Mouse (Mus musculus): Measurements from ENCODE around the gene Ccl27a. TPM values are rescaled to one million over a fixed set of nuclear protein-coding genes. Genes with fewer than 3 reads are reported as not detected.

The Ccl27a gene
- polyA plus RNA-seq, 1 experiment from 2014 or later = 30.5 TPM

DNA sequence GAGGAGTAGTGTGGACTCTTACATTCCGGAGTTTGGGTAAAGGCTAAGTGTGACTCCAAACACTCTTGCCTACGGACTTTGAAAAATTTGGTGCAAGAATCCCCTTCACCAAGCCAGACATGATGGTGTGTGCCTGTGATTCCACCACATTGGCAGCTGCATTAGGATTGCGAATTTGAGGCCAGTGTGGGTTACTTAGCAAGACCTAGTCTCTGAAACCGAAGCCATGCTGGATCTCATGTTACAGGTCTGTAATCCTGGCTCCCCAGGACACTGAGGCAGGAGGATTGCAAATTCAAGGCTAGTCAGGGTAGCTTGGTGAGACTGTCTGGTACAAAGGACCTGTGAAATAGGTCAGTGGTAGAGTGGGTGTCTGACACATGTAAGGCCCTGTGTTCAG lies 15.3 kb downstream of the Ccl27a start:
- peaks cover 38% of the 10 kb centered on the region for H3K4me1 ChIP-seq (replicated peaks; ENCODE audit: control insufficient read depth, insufficient read depth, low read length)
- no peaks in the 10 kb centered on the region for H3K36me3 ChIP-seq (ENCODE audit: control insufficient read depth, insufficient read depth, low read length)
- no peaks in the 10 kb centered on the region for H3K27me3 ChIP-seq (ENCODE audit: control insufficient read depth, insufficient read depth, low read depth, low read length)
- H3K9ac ChIP-seq (ENCODE audit: low read length) = no peak overlapping the region
- H3K4me3 ChIP-seq (ENCODE audit: low read length) = no peak overlapping the region
- H3K4me2 ChIP-seq (ENCODE audit: low read depth, low read length) = no peak overlapping the region
- WGBS = 86% methylated on average over 4 of the region's 4 CpGs
- H3K27ac ChIP-seq (ENCODE audit: low read length) = no peak overlapping the region
- ATAC-seq (ENCODE audit: low read depth) = no peak
- no peaks in the 10 kb centered on the region for H3K9me3 ChIP-seq (ENCODE audit: control insufficient read depth, low read length)

DNA sequence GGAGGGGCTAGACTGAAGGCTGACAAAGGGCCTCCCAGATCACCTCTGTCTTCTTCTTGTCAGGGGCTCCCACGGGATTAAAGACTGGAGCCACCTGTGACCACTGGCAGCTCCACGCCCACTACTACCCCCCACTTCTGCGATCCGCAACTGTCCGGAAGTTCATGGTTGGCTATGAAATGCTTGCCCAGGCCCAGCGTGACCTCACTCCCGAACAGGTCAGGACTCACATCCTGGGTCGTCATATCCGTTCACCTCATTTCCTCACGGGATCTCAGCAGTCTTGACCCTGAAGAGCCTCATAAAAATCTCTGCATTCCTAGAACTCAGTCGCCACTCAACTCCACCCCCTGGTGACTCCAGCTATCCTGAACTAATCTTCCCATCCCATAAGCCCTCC lies 16.0 kb downstream of the Ccl27a start:
- no peaks in the 10 kb centered on the region for H3K27me3 ChIP-seq (ENCODE audit: control insufficient read depth, insufficient read depth, low read depth, low read length)
- H3K9ac ChIP-seq (ENCODE audit: low read length) = no peak overlapping the region
- no peak overlapping the region for H3K4me3 ChIP-seq (ENCODE audit: low read length)
- no peak overlapping the region for H3K27ac ChIP-seq (ENCODE audit: low read length)
- H3K9me3 ChIP-seq (ENCODE audit: control insufficient read depth, low read length) = no peaks in the 10 kb centered on the region
- peaks cover 38% of the 10 kb centered on the region for H3K4me1 ChIP-seq (replicated peaks; ENCODE audit: control insufficient read depth, insufficient read depth, low read length)
- no peak overlapping the region for H3K4me2 ChIP-seq (ENCODE audit: low read depth, low read length)
- H3K36me3 ChIP-seq (ENCODE audit: control insufficient read depth, insufficient read depth, low read length) = no peaks in the 10 kb centered on the region
- ATAC-seq (ENCODE audit: low read depth) = no peak
- WGBS = 78% methylated on average over 11 of the region's 11 CpGs

DNA sequence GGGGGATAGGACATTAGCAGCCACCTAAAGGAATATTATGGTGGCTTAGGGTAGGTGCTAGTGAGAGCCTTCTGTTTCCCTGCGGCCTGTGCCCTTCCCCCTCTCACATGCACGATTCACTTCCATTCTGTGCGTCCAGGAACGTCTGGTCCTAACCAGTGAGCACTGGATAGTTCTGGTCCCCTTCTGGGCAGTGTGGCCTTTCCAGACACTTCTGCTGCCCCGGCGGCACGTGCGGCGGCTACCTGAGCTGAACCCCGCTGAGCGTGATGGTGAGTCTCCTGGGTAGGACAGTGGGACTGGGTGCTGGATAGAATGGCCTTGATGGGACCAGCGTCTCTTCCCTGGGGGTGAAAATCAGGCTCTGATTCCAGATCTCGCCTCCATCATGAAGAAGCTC lies 16.7 kb downstream of the Ccl27a start:
- Histone ChIP-seq H3K4me2 (ENCODE audit: low read depth, low read length) (no peak overlapping the region), H3K9ac (ENCODE audit: low read length) (no peak overlapping the region), H3K9me3 (ENCODE audit: control insufficient read depth, low read length) (no peaks in the 10 kb centered on the region), H3K27me3 (ENCODE audit: control insufficient read depth, insufficient read depth, low read depth, low read length) (no peaks in the 10 kb centered on the region), H3K27ac (ENCODE audit: low read length) (no peak overlapping the region), H3K36me3 (ENCODE audit: control insufficient read depth, insufficient read depth, low read length) (no peaks in the 10 kb centered on the region), H3K4me1 (replicated peaks; ENCODE audit: control insufficient read depth, insufficient read depth, low read length) (peaks cover 33% of the 10 kb centered on the region), H3K4me3 (ENCODE audit: low read length) (no peak overlapping the region)
- 90% methylated on average over 13 of the region's 13 CpGs for WGBS
- no peak for ATAC-seq (ENCODE audit: low read depth)

DNA sequence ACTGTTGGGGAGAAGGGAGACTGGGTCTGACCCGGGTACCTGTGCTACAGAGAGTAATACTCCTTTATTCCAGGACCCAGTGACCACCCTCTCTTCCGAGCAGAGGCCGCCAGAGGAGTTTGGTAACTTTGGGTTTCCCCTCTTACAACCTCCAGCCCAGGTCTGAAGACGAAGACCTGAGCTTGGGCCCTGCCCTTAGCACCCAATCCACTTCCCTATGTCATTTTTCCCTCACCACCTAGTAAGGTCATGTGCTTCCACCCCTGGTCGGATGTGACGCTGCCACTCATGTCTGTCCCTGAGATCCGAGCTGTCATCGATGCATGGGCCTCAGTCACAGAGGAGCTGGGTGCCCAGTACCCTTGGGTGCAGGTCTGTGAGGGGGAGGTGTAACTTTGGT lies 17.6 kb downstream of the Ccl27a start:
- Histone ChIP-seq H3K36me3 (ENCODE audit: control insufficient read depth, insufficient read depth, low read length) (no peaks in the 10 kb centered on the region), H3K4me1 (replicated peaks; ENCODE audit: control insufficient read depth, insufficient read depth, low read length) (peaks cover 26% of the 10 kb centered on the region), H3K27me3 (ENCODE audit: control insufficient read depth, insufficient read depth, low read depth, low read length) (no peaks in the 10 kb centered on the region), H3K4me3 (ENCODE audit: low read length) (peak overlapping the region; percentile 79), H3K9ac (ENCODE audit: low read length) (peak overlapping the region; percentile 86), H3K27ac (ENCODE audit: low read length) (peak overlapping the region; percentile 95; the same call in 1 of the 2 replicates), H3K9me3 (ENCODE audit: control insufficient read depth, low read length) (no peaks in the 10 kb centered on the region), H3K4me2 (ENCODE audit: low read depth, low read length) (peak overlapping the region; percentile 93)
- no peak for ATAC-seq (ENCODE audit: low read depth)
- 70% methylated on average over 8 of the region's 8 CpGs for WGBS

DNA sequence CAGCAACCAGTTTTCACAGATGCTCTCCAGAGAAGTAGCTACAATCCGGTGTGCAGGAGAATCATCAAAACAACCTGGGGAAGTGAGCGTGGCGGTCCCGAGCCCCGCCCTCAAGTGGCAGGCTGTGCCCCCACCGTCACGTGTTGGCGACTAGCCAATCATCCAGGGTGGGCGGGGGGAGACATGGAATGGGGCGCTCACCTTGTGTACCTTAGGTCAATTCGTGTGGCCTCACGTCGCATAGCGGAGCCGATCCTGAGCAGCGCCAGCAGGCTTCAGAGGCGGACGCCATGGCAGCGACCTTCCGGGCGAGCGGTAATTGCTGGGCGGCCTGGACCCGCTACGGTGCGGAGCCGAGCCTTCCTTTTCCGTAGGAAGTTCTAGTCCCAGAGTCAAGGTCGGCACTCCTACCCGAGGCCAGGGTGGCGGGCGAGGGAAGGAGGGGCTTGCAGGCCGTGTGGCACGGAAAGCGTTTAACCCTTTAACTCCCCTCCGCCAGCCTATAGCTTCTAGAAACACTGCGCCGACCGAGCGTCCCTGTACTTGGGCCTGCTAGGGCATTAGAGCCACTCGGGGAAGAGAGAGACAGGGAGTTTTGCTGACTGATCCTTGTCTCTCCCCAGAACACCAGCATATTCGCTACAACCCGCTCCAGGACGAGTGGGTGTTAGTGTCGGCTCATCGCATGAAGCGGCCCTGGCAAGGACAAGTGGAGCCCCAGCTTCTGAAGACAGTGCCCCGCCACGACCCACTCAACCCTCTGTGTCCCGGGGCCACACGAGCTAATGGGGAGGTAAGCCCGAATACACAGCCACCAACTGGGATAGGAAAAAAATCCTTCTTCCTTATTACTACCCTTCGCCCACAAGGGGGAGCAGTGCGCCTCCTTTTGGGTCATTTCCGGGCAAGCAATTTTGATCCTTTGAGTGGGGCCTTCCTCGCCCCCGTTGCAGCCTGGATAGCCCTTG lies 18.4 kb downstream of the Ccl27a start, which contains the start of gene Sigmar1:
Gene Sigmar1 (minus strand): TSS at position 820 of the 968 bp plus-strand sequence.
- Histone ChIP-seq H3K4me3 (ENCODE audit: low read length) (peak within 1 kb of the TSS; percentile 79), H3K4me1 (replicated peaks; ENCODE audit: control insufficient read depth, insufficient read depth, low read length) (peaks cover 18% of the 10 kb centered on the region), H3K9ac (ENCODE audit: low read length) (peak within 1 kb of the TSS; percentile 86), H3K27ac (ENCODE audit: low read length) (peak within 1 kb of the TSS; percentile 95), H3K9me3 (ENCODE audit: control insufficient read depth, low read length) (no peaks in the 10 kb centered on the region), H3K27me3 (ENCODE audit: control insufficient read depth, insufficient read depth, low read depth, low read length) (no peaks in the 10 kb centered on the region), H3K36me3 (ENCODE audit: control insufficient read depth, insufficient read depth, low read length) (no peaks in the 10 kb centered on the region), H3K4me2 (ENCODE audit: low read depth, low read length) (peak within 1 kb of the TSS; percentile 93)
- ATAC-seq (ENCODE audit: low read depth) = peak; percentile 71
- under 1% methylated on average over 57 of the region's 57 CpGs for WGBS

DNA sequence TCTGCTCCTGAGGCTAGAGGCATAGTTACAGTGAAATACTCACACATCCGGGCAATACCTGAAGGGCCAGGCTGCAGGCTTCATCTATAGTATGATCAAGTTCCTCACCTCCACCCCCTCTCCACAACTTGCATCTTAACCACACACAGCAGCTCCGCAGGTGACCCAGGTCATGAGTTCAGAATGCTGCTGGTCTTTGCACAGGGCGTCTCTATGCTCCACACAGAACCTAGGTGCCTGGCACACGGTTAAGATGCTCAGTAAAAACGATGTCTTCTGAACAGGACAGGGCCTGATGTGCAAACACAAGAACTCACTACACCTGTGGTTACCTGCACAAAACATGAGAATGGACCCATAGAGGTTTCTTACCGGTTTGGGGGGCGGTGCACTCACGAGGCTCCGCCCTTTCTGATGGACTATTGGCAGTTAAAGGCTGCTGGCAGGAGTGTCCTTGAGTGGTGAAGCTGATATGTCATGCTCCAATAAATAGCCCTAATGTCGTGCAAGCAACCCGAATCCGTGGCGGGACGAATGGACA lies 19.2 kb downstream of the Ccl27a start, which contains the start of gene Galt:
Gene Galt (plus strand): TSS at position 432 of the 541 bp plus-strand sequence.
- Histone ChIP-seq H3K4me3 (ENCODE audit: low read length) (peak within 1 kb of the TSS; percentile 79), H3K9me3 (ENCODE audit: control insufficient read depth, low read length) (no peaks in the 10 kb centered on the region), H3K4me1 (replicated peaks; ENCODE audit: control insufficient read depth, insufficient read depth, low read length) (peaks cover 18% of the 10 kb centered on the region), H3K27me3 (ENCODE audit: control insufficient read depth, insufficient read depth, low read depth, low read length) (no peaks in the 10 kb centered on the region), H3K27ac (ENCODE audit: low read length) (peak within 1 kb of the TSS; percentile 95), H3K36me3 (ENCODE audit: control insufficient read depth, insufficient read depth, low read length) (no peaks in the 10 kb centered on the region), H3K9ac (ENCODE audit: low read length) (peak within 1 kb of the TSS; percentile 86), H3K4me2 (ENCODE audit: low read depth, low read length) (peak within 1 kb of the TSS; percentile 93)
- WGBS = 12% methylated on average over 14 of the region's 14 CpGs
- peak; percentile 48 for ATAC-seq (ENCODE audit: low read depth)

DNA sequence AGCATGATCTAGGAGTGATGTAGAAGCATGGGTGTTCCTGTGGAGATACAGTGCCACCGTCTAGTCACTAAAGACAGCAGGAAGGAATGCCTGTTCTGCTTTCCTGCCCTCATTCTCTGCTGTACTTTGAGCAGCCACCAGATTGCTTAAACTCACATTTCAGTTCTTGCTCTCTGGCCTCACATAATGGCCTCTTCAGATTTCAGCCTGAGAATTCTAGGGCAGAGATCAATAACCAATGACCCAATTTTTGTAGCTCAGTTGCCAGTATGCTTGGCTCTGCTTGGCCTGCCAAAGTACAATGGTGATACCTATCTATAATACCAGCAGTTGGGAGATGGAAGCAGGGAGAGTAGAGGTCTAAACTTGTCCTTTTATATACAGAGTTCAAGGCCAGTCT lies 29.0 kb downstream of the Ccl27a start:
- H3K4me2 ChIP-seq (ENCODE audit: low read depth, low read length) = no peak overlapping the region
- no peak overlapping the region for H3K4me3 ChIP-seq (ENCODE audit: low read length)
- ATAC-seq (ENCODE audit: low read depth) = no peak
- no peaks in the 10 kb centered on the region for H3K9me3 ChIP-seq (ENCODE audit: control insufficient read depth, low read length)
- H3K27me3 ChIP-seq (ENCODE audit: control insufficient read depth, insufficient read depth, low read depth, low read length) = no peaks in the 10 kb centered on the region
- 65% methylated on average over 1 of the region's 1 CpGs for WGBS
- H3K9ac ChIP-seq (ENCODE audit: low read length) = no peak overlapping the region
- no peaks in the 10 kb centered on the region for H3K36me3 ChIP-seq (ENCODE audit: control insufficient read depth, insufficient read depth, low read length)
- peaks cover 6% of the 10 kb centered on the region for H3K4me1 ChIP-seq (replicated peaks; ENCODE audit: control insufficient read depth, insufficient read depth, low read length)
- H3K27ac ChIP-seq (ENCODE audit: low read length) = no peak overlapping the region

DNA sequence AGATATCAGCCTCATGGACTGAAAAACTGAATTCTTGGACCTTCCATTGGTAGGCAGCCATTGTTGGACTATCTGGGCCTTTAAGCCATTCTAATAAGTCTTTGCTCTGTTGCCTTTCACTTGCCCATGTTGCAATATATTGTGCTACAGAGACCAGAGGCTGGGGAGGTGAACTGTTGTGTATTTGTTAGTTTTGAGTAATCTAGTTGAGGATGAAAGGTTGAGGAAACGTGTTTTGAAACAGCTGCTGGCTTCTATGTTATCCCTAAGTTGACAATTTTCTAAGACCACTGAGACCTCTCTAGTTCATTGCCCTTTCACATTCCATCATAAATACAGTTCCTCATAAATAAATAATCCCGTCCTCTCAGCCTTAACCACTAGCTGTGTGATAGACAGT lies 29.9 kb downstream of the Ccl27a start:
- H3K4me3 ChIP-seq (ENCODE audit: low read length) = no peak overlapping the region
- 59% methylated on average over 2 of the region's 2 CpGs for WGBS
- no peak overlapping the region for H3K9ac ChIP-seq (ENCODE audit: low read length)
- no peaks in the 10 kb centered on the region for H3K27me3 ChIP-seq (ENCODE audit: control insufficient read depth, insufficient read depth, low read depth, low read length)
- H3K4me1 ChIP-seq (replicated peaks; ENCODE audit: control insufficient read depth, insufficient read depth, low read length) = peaks cover 12% of the 10 kb centered on the region
- peaks cover under 1% of the 10 kb centered on the region for H3K36me3 ChIP-seq (ENCODE audit: control insufficient read depth, insufficient read depth, low read length)
- no peaks in the 10 kb centered on the region for H3K9me3 ChIP-seq (ENCODE audit: control insufficient read depth, low read length)
- ATAC-seq (ENCODE audit: low read depth) = no peak
- no peak overlapping the region for H3K4me2 ChIP-seq (ENCODE audit: low read depth, low read length)
- H3K27ac ChIP-seq (ENCODE audit: low read length) = no peak overlapping the region

DNA sequence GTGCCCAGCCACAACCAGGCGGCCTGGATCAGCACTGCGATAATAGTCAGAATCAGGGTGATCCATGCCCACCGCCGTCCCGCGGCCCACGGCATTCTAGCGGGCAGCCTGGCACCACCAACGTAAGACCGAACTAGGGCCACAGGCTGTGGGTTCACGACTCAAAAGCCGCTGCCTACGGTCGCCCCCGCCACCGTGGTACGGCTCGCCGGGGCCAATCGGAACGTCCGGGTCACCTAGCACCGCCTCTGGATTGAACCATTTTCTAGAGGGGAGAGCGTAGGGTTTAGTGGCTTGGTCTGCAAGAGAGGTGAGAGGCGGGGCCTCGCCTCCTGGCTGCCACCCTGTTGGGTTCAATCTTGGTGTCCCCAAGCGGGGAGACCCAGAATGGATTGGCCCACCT lies 32.9 kb downstream of the Ccl27a start:
- Histone ChIP-seq H3K27ac (ENCODE audit: low read length) (peak overlapping the region; percentile 86), H3K27me3 (ENCODE audit: control insufficient read depth, insufficient read depth, low read depth, low read length) (no peaks in the 10 kb centered on the region), H3K4me1 (replicated peaks; ENCODE audit: control insufficient read depth, insufficient read depth, low read length) (peaks cover 12% of the 10 kb centered on the region), H3K36me3 (ENCODE audit: control insufficient read depth, insufficient read depth, low read length) (peaks cover 5% of the 10 kb centered on the region), H3K9ac (ENCODE audit: low read length) (peak overlapping the region; percentile 76), H3K4me3 (ENCODE audit: low read length) (peak overlapping the region; percentile 76), H3K4me2 (ENCODE audit: low read depth, low read length) (peak overlapping the region; percentile 92), H3K9me3 (ENCODE audit: control insufficient read depth, low read length) (no peaks in the 10 kb centered on the region)
- under 1% methylated on average over 27 of the region's 27 CpGs for WGBS
- peak; percentile 97 for ATAC-seq (ENCODE audit: low read depth)

All from lung, embryonic 16.5 days (tissue).